Mouse (Mus musculus): Measurements from ENCODE around the gene Tmprss5. TPM values are rescaled to one million over a fixed set of nuclear protein-coding genes. Genes with fewer than 3 reads are reported as not detected.

Gene Tmprss5
- not detected for polyA plus RNA-seq (2014; fragmentation: Illumina TruSeq; extraction: RNeasy Lipid Tissue Mini Kit (QIAGEN cat#74804); ENCODE audit: low read depth, low replicate concordance)

DNA sequence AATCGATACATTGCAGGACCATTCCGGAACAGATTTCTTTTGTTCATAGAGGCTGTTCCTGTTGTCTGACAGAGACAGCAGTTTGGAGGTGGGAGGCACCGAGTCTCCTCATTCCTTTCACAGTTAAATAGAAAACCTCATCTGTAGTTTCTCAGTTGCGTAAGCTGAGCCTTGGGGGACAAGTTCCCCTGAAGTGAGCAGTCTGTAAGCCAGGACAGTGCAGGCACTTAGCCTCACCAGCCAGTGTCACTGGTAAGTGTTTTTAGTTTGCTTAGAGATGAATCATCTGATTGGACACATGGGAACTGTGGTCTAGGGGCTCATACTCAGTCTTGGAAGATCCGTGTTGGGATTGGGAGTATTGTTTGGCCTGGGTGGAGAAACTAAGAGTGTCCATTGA is at the start of gene Tmprss5:
Gene Tmprss5 (plus strand): TSS at position 154 of the 400 bp plus-strand sequence.

DNA sequence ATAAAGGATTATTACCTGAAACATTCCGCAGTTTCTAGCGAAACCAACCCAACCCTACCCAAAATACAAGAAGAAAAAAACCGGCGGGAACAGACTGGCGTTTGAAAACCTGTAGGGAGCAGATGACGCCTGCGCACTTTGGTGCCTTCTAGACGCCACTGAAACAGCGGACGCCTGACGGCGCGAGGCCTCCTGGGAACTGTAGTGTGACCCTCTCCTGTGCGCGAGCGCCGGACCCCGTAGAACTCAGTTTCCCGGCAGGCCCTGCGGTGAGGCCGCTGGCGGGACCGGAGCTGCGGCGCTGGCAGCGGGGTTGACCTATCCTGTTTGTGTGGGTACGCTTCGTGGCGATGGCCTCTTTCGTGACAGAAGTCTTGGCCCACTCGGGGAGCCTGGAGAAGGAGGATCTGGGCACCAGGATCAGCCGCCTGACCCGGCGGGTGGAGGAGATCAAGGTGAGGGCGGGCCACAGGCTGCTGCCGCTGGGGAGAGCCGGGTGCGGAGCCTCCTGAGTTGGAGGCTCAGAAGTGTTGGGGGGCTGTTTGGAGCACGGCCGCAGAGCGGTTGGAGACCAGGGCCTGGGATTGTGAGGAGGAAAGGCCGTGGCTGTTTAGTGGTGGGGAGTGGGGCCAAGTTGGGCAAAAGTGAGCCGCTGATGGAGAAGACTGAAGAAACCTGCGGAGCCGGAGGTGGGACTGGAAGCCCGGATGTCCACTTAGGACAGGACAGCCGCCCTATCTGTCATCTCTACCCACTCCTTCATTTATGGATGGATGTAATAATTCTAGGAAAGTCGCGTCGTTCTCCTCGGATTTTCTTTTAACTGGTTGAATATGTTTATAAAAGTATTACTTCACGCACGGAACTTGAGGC is 25.5 kb upstream of the Tmprss5 start, which contains the start of gene Zw10:
Gene Zw10 (plus strand): TSS at position 281 of the 873 bp plus-strand sequence.

Other genes with a start within 250 kb of the Tmprss5 start
- gene Zbtb16, start 245.0 kb upstream of the Tmprss5 start, polyA plus RNA-seq (2014; fragmentation: Illumina TruSeq; extraction: RNeasy Lipid Tissue Mini Kit (QIAGEN cat#74804); ENCODE audit: low read depth, low replicate concordance) = 24.0 TPM
- 0.45 TPM for gene Htr3a, start 170.2 kb upstream of the Tmprss5 start, polyA plus RNA-seq (2014; fragmentation: Illumina TruSeq; extraction: RNeasy Lipid Tissue Mini Kit (QIAGEN cat#74804); ENCODE audit: low read depth, low replicate concordance)
- gene Htr3b, start 116.3 kb upstream of the Tmprss5 start, polyA plus RNA-seq (2014; fragmentation: Illumina TruSeq; extraction: RNeasy Lipid Tissue Mini Kit (QIAGEN cat#74804); ENCODE audit: low read depth, low replicate concordance) = not detected
- gene Usp28, start 95.9 kb upstream of the Tmprss5 start, polyA plus RNA-seq (2014; fragmentation: Illumina TruSeq; extraction: RNeasy Lipid Tissue Mini Kit (QIAGEN cat#74804); ENCODE audit: low read depth, low replicate concordance) = 118 TPM
- gene Zw10, start 25.6 kb upstream of the Tmprss5 start, polyA plus RNA-seq (2014; fragmentation: Illumina TruSeq; extraction: RNeasy Lipid Tissue Mini Kit (QIAGEN cat#74804); ENCODE audit: low read depth, low replicate concordance) = 16.8 TPM
- not detected for gene Gm4894, start 169.3 kb downstream of the Tmprss5 start, polyA plus RNA-seq (2014; fragmentation: Illumina TruSeq; extraction: RNeasy Lipid Tissue Mini Kit (QIAGEN cat#74804); ENCODE audit: low read depth, low replicate concordance)